Mouse (Mus musculus) embryonic stem cell, embryonic (primary cell): ENCODE data around the gene Kdf1.

ENCODE experiments used
- CTCF ChIA-PET, 4 experiments: fragments of 300-600 bp in 2 of 4; fragments of 350-600 bp in 2 of 4; sonication (Branson Sonifier 250); formaldehyde crosslinking; loops; one replicate each; lab custom pipeline; 2022; ENCODE audit warnings: inconsistent platforms in 2 of 4; lab: Charles Lee
- POLR2A ChIA-PET, 4 experiments: fragments of 300-600 bp in 2 of 4; fragments of 350-600 bp in 2 of 4; sonication (Branson Sonifier 250); formaldehyde crosslinking; loops; one replicate each; lab custom pipeline; 2022; ENCODE audit warnings: antibody characterized with exemption in 4 of 4, inconsistent platforms in 1 of 4; lab: Charles Lee

Kdf1 gene

GRCm38 (mm10) chr4:133561622-133562021 lies 42.9 kb downstream of the Kdf1 start:
- CTCF ChIA-PET, result interaction anchor here in 1 of 4 experiments (0.5 kb wide), 1 partner anchor 50 kb away, joined by 3 read pairs; no protein-coding TSS in a partner anchor
- POLR2A ChIA-PET, result interaction anchor here in 2 of 4 experiments (0.8 to 2.0 kb wide), 5 partner anchors 9 to 32 kb away, joined by 3 to 6 read pairs (median 5); partner anchors contain the start of gene Nudc (in 2 of the 2)

GRCm38 (mm10) chr4:133563123-133563571 lies 44.4 kb downstream of the Kdf1 start:
- CTCF ChIA-PET, result interaction anchor here in 3 of 4 experiments (0.5 to 1.5 kb wide), 4 partner anchors 22 to 1037 kb away, joined by 3 to 5 read pairs (median 4); no protein-coding TSS in a partner anchor
- POLR2A ChIA-PET, result interaction anchor here in 3 of 4 experiments (0.6 to 1.8 kb wide), 8 partner anchors 9 to 113 kb away, joined by 3 to 12 read pairs (median 3); partner anchors contain the start of gene Nudc (in 2 of the 3)

- POLR2A ChIA-PET, result interaction anchor here (0.6 to 1.5 kb wide), 22 partner anchors 21 to 297 kb away, joined by 3 to 8 read pairs (median 3); partner anchors contain the start of genes Nudc (in 4 of the 4), Wdtc1 (in 2 of the 4) and Tent5b (in 1 of the 4)
- CTCF ChIA-PET, result interaction anchor here (0.5 to 1.8 kb wide), 25 partner anchors 13 to 1035 kb away, joined by 3 to 10 read pairs (median 3); partner anchors contain the start of genes Nudc (in 1 of the 4), Tent5b (in 1 of the 4) and Zdhhc18 (in 1 of the 4)
Observed at GRCm38 (mm10) chr4:133567251-133567650, 48.5 kb downstream of the Kdf1 start.

- ChIA-PET CTCF (interaction anchor here in 2 of 4 experiments (0.6 to 1.4 kb wide), 3 partner anchors 40 to 95 kb away, joined by 3 to 4 read pairs (median 3); partner anchors contain the start of gene Tent5b (in 1 of the 2)), POLR2A (interaction anchor here in 3 of 4 experiments (0.8 to 1.7 kb wide), 22 partner anchors 9 to 330 kb away, joined by 3 to 8 read pairs (median 3); partner anchors contain the start of genes Nudc (in 2 of the 3), Gpn2 (in 1 of the 3), Kdf1 (in 1 of the 3) and Nr0b2 (in 1 of the 3))
Observed at GRCm38 (mm10) chr4:133569291-133570065, 50.7 kb downstream of the Kdf1 start.

GRCm38 (mm10) chr4:133570066-133570466 lies 51.3 kb downstream of the Kdf1 start:
- ChIA-PET POLR2A (interaction anchor here in 3 of 4 experiments (0.8 to 1.7 kb wide), 21 partner anchors 8 to 329 kb away, joined by 3 to 8 read pairs (median 3); partner anchors contain the start of genes Nudc (in 2 of the 3), Gpn2 (in 1 of the 3), Kdf1 (in 1 of the 3) and Nr0b2 (in 1 of the 3)), CTCF (interaction anchor here (0.6 to 1.4 kb wide), 4 partner anchors 90 to 525 kb away, joined by 3 to 4 read pairs (median 3); partner anchors contain the start of genes Cd52 (in 1 of the 4) and Tent5b (in 1 of the 4))

GRCm38 (mm10) chr4:133574070-133574842 lies 55.5 kb downstream of the Kdf1 start, which contains the start of gene Gpatch3:
TSS of gene Gpatch3 (plus strand) at chr4:133574745.
- ChIA-PET POLR2A (interaction anchor here in 3 of 4 experiments (0.6 to 4.7 kb wide), 50 partner anchors 8 to 393 kb away, joined by 3 to 28 read pairs (median 4); partner anchors contain the start of genes Nudc (in 3 of the 3), Wdtc1 (in 3 of the 3), Gpn2 (in 2 of the 3) and Trnp1 (in 1 of the 3)), CTCF (interaction anchor here (0.5 to 2.6 kb wide), 21 partner anchors 10 to 779 kb away, joined by 3 to 8 read pairs (median 4); partner anchors contain the start of genes Tent5b (in 3 of the 4), Gpn2 (in 2 of the 4), Zdhhc18 (in 2 of the 4) and Nudc (in 1 of the 4))

GRCm38 (mm10) chr4:133574843-133575202 lies 56.1 kb downstream of the Kdf1 start:
- ChIA-PET POLR2A (interaction anchor here in 3 of 4 experiments (0.6 to 4.7 kb wide), 47 partner anchors 8 to 392 kb away, joined by 3 to 28 read pairs (median 4); partner anchors contain the start of genes Nudc (in 3 of the 3), Wdtc1 (in 3 of the 3), Gpn2 (in 2 of the 3) and Trnp1 (in 1 of the 3)), CTCF (interaction anchor here in 3 of 4 experiments (0.5 to 2.6 kb wide), 17 partner anchors 9 to 667 kb away, joined by 3 to 7 read pairs (median 4); partner anchors contain the start of genes Tent5b (in 3 of the 3), Zdhhc18 (in 2 of the 3), Gpn2 (in 1 of the 3) and Nudc (in 1 of the 3))

- CTCF ChIA-PET, result interaction anchor here in 2 of 4 experiments (0.7 to 1.7 kb wide), 7 partner anchors 15 to 262 kb away, joined by 3 to 5 read pairs (median 3); partner anchors contain the start of genes Nudc (in 1 of the 2) and Sfn (in 1 of the 2)
Observed at GRCm38 (mm10) chr4:133577983-133578382, 59.2 kb downstream of the Kdf1 start.

More at GRCm38 (mm10) chr4:133577983-133578382, 59.2 kb downstream of the Kdf1 start:
- POLR2A ChIA-PET, result interaction anchor here (0.5 to 1.5 kb wide), 21 partner anchors 8 to 1812 kb away, joined by 3 to 4 read pairs (median 3); partner anchors contain the start of genes Nudc (in 3 of the 4) and Wdtc1 (in 1 of the 4)
